Mouse (Mus musculus) megakaryocyte, embryonic 14.5 days (primary cell): ENCODE data around the gene Slc2a1.

ENCODE experiments used
- FLI1 ChIP-seq: IDR thresholded peaks from 2 replicates; pipeline ENCODE4 v1.6.1; 2012; ENCODE audit warnings: low read length, inconsistent platforms, mixed read lengths
- GATA1 ChIP-seq: IDR thresholded peaks from 3 replicates; pipeline ENCODE4 v1.6.1; 2012; ENCODE audit warnings: mixed read lengths, low read length, inconsistent platforms, borderline replicate concordance

- no peak for TF ChIP-seq GATA1
- TF ChIP-seq FLI1 = no peak
Measured at GRCm38 (mm10) chr4:119066791-119067190, 41.7 kb upstream of the Slc2a1 start.
